Mouse (Mus musculus) left cerebral cortex, adult 11 months (tissue): ENCODE data around the gene Olfr1246.
"Not testable (repeated sequence)": the region's sequence is repeated elsewhere in the genome, so short reads cannot be mapped to it uniquely, and the experiment has no call there.

Experiments used
- DNase-seq: peaks from one replicate; pipeline ENCODE4 v3.0.0; 2022; ENCODE audit warnings: low spot score

Olfr1246 gene

GRCm38 (mm10) chr2:89593057-89593456, at the start of gene Olfr1246:
Olfr1246 (minus strand) TSS chr2:89593157.
- no peak for DNase-seq

GRCm38 (mm10) chr2:89634883-89635282, 41.9 kb upstream of the Olfr1246 start, which contains the start of gene Olfr1249:
Olfr1249 (minus strand) TSS chr2:89634983.
- DNase-seq = no peak

- not testable (repeated sequence) for DNase-seq
Observed at GRCm38 (mm10) chr2:89618145-89618544, 25.2 kb upstream of the Olfr1246 start, which contains the start of gene Olfr1248. Olfr1248 (minus strand) TSS chr2:89618245.

- no peak for DNase-seq
Observed at GRCm38 (mm10) chr2:89614030-89614429, 21.1 kb upstream of the Olfr1246 start, which contains the start of gene Olfr1247. Olfr1247 (minus strand) TSS chr2:89614130.

- DNase-seq = no peak
Observed at GRCm38 (mm10) chr2:89578347-89578746, 14.6 kb downstream of the Olfr1246 start, which contains the start of gene Olfr1245. Olfr1245 (minus strand) TSS chr2:89578447.

GRCm38 (mm10) chr2:89562706-89563105, 30.3 kb downstream of the Olfr1246 start:
- DNase-seq = not testable (repeated sequence)

- DNase-seq = no peak
Observed at GRCm38 (mm10) chr2:89544516-89544915, 48.4 kb downstream of the Olfr1246 start.

GRCm38 (mm10) chr2:89539923-89540322, 53.0 kb downstream of the Olfr1246 start:
- DNase-seq = peak; percentile 2
